Mouse (Mus musculus): ENCODE measurements around the gene Htr2b.

- TF ChIP-seq GATA1 (IDR thresholded peaks at IDR 0.05; ENCODE audit: borderline replicate concordance, low read length) (no peak), FLI1 (IDR thresholded peaks at IDR 0.05; ENCODE audit: low read length) (no peak)
Measured at GRCm38 (mm10) chr1:86064271-86064991, 47.3 kb downstream of the Htr2b start, which contains the start of gene Psmd1.

Measured in megakaryocyte, embryonic 14.5 days (primary cell).